Mouse (Mus musculus): ENCODE measurements around the gene Dolk. TPM values are rescaled to one million over a fixed set of nuclear protein-coding genes. Genes with fewer than 3 reads are reported as not detected.

The Dolk gene
- polyA plus RNA-seq, 1 experiment, result 22.1 TPM

- DNase-seq, result no peak
- no peak for TF ChIP-seq POLR2A (IDR thresholded peaks at IDR 0.05; ENCODE audit: control insufficient read depth, extremely low read depth, insufficient read depth, low read length, poor library complexity)
- TF ChIP-seq CTCF (IDR thresholded peaks at IDR 0.05; ENCODE audit: borderline replicate concordance, control insufficient read depth, extremely low read depth, insufficient read depth, low read length, poor library complexity), result no peak
- H3K36me3 ChIP-seq (ENCODE audit: control insufficient read depth, insufficient read depth, low read length), result peaks cover 81% of the 10 kb centered on the region
These were observed 33.1 kb upstream of the Dolk start for GRCm38 (mm10) chr2:30319260-30319659.

GRCm38 (mm10) chr2:30316955-30317354 is 30.8 kb upstream of the Dolk start:
- H3K27ac ChIP-seq (ENCODE audit: control insufficient read depth, insufficient read depth, low read length), result no peak overlapping the region
- no peak for TF ChIP-seq POLR2A (IDR thresholded peaks at IDR 0.05; ENCODE audit: control insufficient read depth, extremely low read depth, insufficient read depth, low read length, poor library complexity)
- no peak for TF ChIP-seq CTCF (IDR thresholded peaks at IDR 0.05; ENCODE audit: borderline replicate concordance, control insufficient read depth, extremely low read depth, insufficient read depth, low read length, poor library complexity)
- H3K27me3 ChIP-seq (ENCODE audit: control insufficient read depth, insufficient read depth, low read length), result no peaks in the 10 kb centered on the region
- peaks cover 81% of the 10 kb centered on the region for H3K36me3 ChIP-seq (ENCODE audit: control insufficient read depth, insufficient read depth, low read length)
- no peaks in the 10 kb centered on the region for H3K4me1 ChIP-seq (replicated peaks; ENCODE audit: control insufficient read depth, insufficient read depth, low read length)
- H3K4me3 ChIP-seq (ENCODE audit: control insufficient read depth, insufficient read depth, low read length), result no peak overlapping the region
- DNase-seq, result no peak
- WGBS, result 94% methylated on average over 5 of the region's 5 CpGs

More at GRCm38 (mm10) chr2:30319260-30319659, 33.1 kb upstream of the Dolk start:
- WGBS, result 98% methylated on average over 4 of the region's 4 CpGs
- H3K27me3 ChIP-seq (ENCODE audit: control insufficient read depth, insufficient read depth, low read length), result no peaks in the 10 kb centered on the region
- no peak overlapping the region for H3K27ac ChIP-seq (ENCODE audit: control insufficient read depth, insufficient read depth, low read length)
- no peak overlapping the region for H3K4me3 ChIP-seq (ENCODE audit: control insufficient read depth, insufficient read depth, low read length)
- no peaks in the 10 kb centered on the region for H3K4me1 ChIP-seq (replicated peaks; ENCODE audit: control insufficient read depth, insufficient read depth, low read length)

GRCm38 (mm10) chr2:30316136-30316535 is 30.0 kb upstream of the Dolk start:
- peaks cover 83% of the 10 kb centered on the region for H3K36me3 ChIP-seq (ENCODE audit: control insufficient read depth, insufficient read depth, low read length)
- no peak overlapping the region for H3K4me3 ChIP-seq (ENCODE audit: control insufficient read depth, insufficient read depth, low read length)
- WGBS, result 94% methylated on average over 4 of the region's 4 CpGs
- DNase-seq, result no peak
- H3K4me1 ChIP-seq (replicated peaks; ENCODE audit: control insufficient read depth, insufficient read depth, low read length), result no peaks in the 10 kb centered on the region
- no peak for TF ChIP-seq POLR2A (IDR thresholded peaks at IDR 0.05; ENCODE audit: control insufficient read depth, extremely low read depth, insufficient read depth, low read length, poor library complexity)
- no peak for TF ChIP-seq CTCF (IDR thresholded peaks at IDR 0.05; ENCODE audit: borderline replicate concordance, control insufficient read depth, extremely low read depth, insufficient read depth, low read length, poor library complexity)
- no peak overlapping the region for H3K27ac ChIP-seq (ENCODE audit: control insufficient read depth, insufficient read depth, low read length)
- H3K27me3 ChIP-seq (ENCODE audit: control insufficient read depth, insufficient read depth, low read length), result no peaks in the 10 kb centered on the region

DNA sequence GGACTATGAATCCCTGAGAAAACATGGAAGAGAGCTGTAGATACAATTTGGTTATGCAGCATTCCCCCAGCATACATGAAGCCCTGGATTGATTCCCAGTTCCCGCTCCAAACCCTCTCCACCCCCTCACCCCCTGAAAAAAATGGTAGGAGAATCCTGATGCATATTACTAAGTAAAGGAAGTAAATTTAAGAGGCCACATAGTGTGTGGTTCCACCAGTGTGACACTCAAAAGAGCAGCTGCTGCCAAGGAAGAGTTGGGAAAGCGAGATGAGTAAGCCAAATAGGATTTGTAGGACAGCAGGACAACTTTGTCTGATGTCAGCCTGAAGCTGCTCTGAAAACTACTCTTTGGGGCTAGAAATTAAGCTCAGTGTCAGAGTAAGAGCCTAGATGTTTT is 25.3 kb upstream of the Dolk start:
- no peak overlapping the region for H3K27ac ChIP-seq (ENCODE audit: control insufficient read depth, insufficient read depth, low read length)
- WGBS, result 96% methylated on average over 2 of the region's 2 CpGs

GRCm38 (mm10) chr2:30309351-30309750 is 23.2 kb upstream of the Dolk start:
- DNase-seq, result no peak
- Histone ChIP-seq H3K4me3 (ENCODE audit: control insufficient read depth, insufficient read depth, low read length) (no peak overlapping the region), H3K36me3 (ENCODE audit: control insufficient read depth, insufficient read depth, low read length) (peaks cover 64% of the 10 kb centered on the region), H3K27ac (ENCODE audit: control insufficient read depth, insufficient read depth, low read length) (no peak overlapping the region), H3K4me1 (replicated peaks; ENCODE audit: control insufficient read depth, insufficient read depth, low read length) (no peaks in the 10 kb centered on the region), H3K27me3 (ENCODE audit: control insufficient read depth, insufficient read depth, low read length) (no peaks in the 10 kb centered on the region)
- 94% methylated on average over 3 of the region's 3 CpGs for WGBS
- TF ChIP-seq CTCF (IDR thresholded peaks at IDR 0.05; ENCODE audit: borderline replicate concordance, control insufficient read depth, extremely low read depth, insufficient read depth, low read length, poor library complexity) (no peak), POLR2A (IDR thresholded peaks at IDR 0.05; ENCODE audit: control insufficient read depth, extremely low read depth, insufficient read depth, low read length, poor library complexity) (no peak)

More for the DNA sequence above, 25.3 kb upstream of the Dolk start:
- Histone ChIP-seq H3K27me3 (ENCODE audit: control insufficient read depth, insufficient read depth, low read length) (no peaks in the 10 kb centered on the region), H3K4me3 (ENCODE audit: control insufficient read depth, insufficient read depth, low read length) (no peak overlapping the region), H3K36me3 (ENCODE audit: control insufficient read depth, insufficient read depth, low read length) (peaks cover 79% of the 10 kb centered on the region), H3K4me1 (replicated peaks; ENCODE audit: control insufficient read depth, insufficient read depth, low read length) (no peaks in the 10 kb centered on the region)
- TF ChIP-seq CTCF (IDR thresholded peaks at IDR 0.05; ENCODE audit: borderline replicate concordance, control insufficient read depth, extremely low read depth, insufficient read depth, low read length, poor library complexity) (no peak), POLR2A (IDR thresholded peaks at IDR 0.05; ENCODE audit: control insufficient read depth, extremely low read depth, insufficient read depth, low read length, poor library complexity) (no peak)
- no peak for DNase-seq

GRCm38 (mm10) chr2:30306087-30306486 is 20.0 kb upstream of the Dolk start:
- no peak for DNase-seq
- Histone ChIP-seq H3K4me3 (ENCODE audit: control insufficient read depth, insufficient read depth, low read length) (no peak overlapping the region), H3K27ac (ENCODE audit: control insufficient read depth, insufficient read depth, low read length) (no peak overlapping the region), H3K4me1 (replicated peaks; ENCODE audit: control insufficient read depth, insufficient read depth, low read length) (no peaks in the 10 kb centered on the region), H3K36me3 (ENCODE audit: control insufficient read depth, insufficient read depth, low read length) (peaks cover 58% of the 10 kb centered on the region), H3K27me3 (ENCODE audit: control insufficient read depth, insufficient read depth, low read length) (no peaks in the 10 kb centered on the region)
- TF ChIP-seq CTCF (IDR thresholded peaks at IDR 0.05; ENCODE audit: borderline replicate concordance, control insufficient read depth, extremely low read depth, insufficient read depth, low read length, poor library complexity) (no peak), POLR2A (IDR thresholded peaks at IDR 0.05; ENCODE audit: control insufficient read depth, extremely low read depth, insufficient read depth, low read length, poor library complexity) (no peak)
- WGBS, result 89% methylated on average over 7 of the region's 7 CpGs

GRCm38 (mm10) chr2:30299966-30300365 is 13.8 kb upstream of the Dolk start:
- WGBS, result 95% methylated on average over 5 of the region's 5 CpGs
- no peak for TF ChIP-seq POLR2A (IDR thresholded peaks at IDR 0.05; ENCODE audit: control insufficient read depth, extremely low read depth, insufficient read depth, low read length, poor library complexity)
- no peak for TF ChIP-seq CTCF (IDR thresholded peaks at IDR 0.05; ENCODE audit: borderline replicate concordance, control insufficient read depth, extremely low read depth, insufficient read depth, low read length, poor library complexity)
- Histone ChIP-seq H3K4me3 (ENCODE audit: control insufficient read depth, insufficient read depth, low read length) (no peak overlapping the region), H3K27me3 (ENCODE audit: control insufficient read depth, insufficient read depth, low read length) (no peaks in the 10 kb centered on the region), H3K36me3 (ENCODE audit: control insufficient read depth, insufficient read depth, low read length) (peaks cover 35% of the 10 kb centered on the region), H3K4me1 (replicated peaks; ENCODE audit: control insufficient read depth, insufficient read depth, low read length) (no peaks in the 10 kb centered on the region), H3K27ac (ENCODE audit: control insufficient read depth, insufficient read depth, low read length) (no peak overlapping the region)
- no peak for DNase-seq
